19 mouse cellular contexts compared by ENCODE assay signal in the genomic region with DNA sequence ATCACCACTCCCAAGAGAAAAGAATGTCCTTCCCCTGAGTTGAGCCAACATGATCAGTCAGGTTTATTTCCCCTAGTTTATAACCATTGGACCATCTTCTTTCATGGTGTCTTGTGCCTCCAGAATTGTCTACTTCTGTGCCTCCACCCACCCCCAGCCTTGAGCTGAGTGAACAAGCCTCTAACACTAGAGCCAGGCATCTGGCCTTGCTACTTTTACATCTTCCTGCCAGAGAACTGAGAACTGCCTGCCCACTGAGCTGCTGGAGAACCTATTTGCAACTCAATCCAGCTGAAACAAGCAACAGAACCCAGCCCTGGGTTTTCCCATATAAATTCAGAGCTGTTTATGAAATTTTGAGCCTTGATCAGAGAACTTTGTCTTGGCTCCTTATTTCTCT.
DNase-seq lines count a peak whose midpoint lies in the region; ATAC-seq lines count a peak whose summit lies in the region.
"Had no signal": no experiment of that assay in that cellular context is flagged by ENCODE, and none has a peak within 500 bp of the region (broad histone marks: within the 10 kb centered on the region; RNA-seq: fewer than 3 reads in every experiment).

No protein-coding gene starts in this region.

- ATAC-seq in megakaryocyte-erythroid progenitor cell, adult 5-6 weeks (replicated peaks; ENCODE audit: low FRiP score, low TSS enrichment, poor library complexity, severe bottlenecking), result no peak
- ATAC-seq: forebrain, embryonic 16.5 days; hindbrain, postnatal 0 days had no signal

- intact Hi-C loops in left cerebral cortex, postnatal 10 days (cut with DNase I), result no loop called here

- peak; percentile 18 for DNase-seq in left cerebral cortex, adult 11 months (ENCODE audit: low spot score)
- no peak for DNase-seq in left cerebral cortex, postnatal 10 days (ENCODE audit: extremely low spot score in 1 of 2, low spot score in 2 of 2)
- DNase-seq in right cerebral cortex, postnatal 25 days, result peak; percentile 8
- DNase-seq in right cerebral cortex, postnatal 14 days, result no peak
- DNase-seq in left cerebral cortex, adult 9 months (ENCODE audit: low spot score in 2 of 2), result peak; percentile 25 to 28
- DNase-seq in telencephalon, adult 2 months (ENCODE audit: low read depth, low spot score), result peak; percentile 48
- no peak for DNase-seq in heart, adult 8-10 months (ENCODE audit: low spot score)
- DNase-seq: adrenal gland, adult 8-10 months; adrenal gland, postnatal 36 days; cerebellum, adult 11 months; cerebellum, adult 8-10 months; cerebellum, postnatal 25 days; gastrocnemius, adult 2 months; gastrocnemius, postnatal 36 days; heart, adult 11 months; heart, postnatal 10 days had no signal

Comparison
In these comparisons a context has a peak if more than half of its experiments do, and no peak if none do; other contexts are left out.
1. DNase-seq: peak in left cerebral cortex, adult 11 months (single experiment), right cerebral cortex, postnatal 25 days (single experiment), left cerebral cortex, adult 9 months (2 of 2) and telencephalon, adult 2 months (single experiment); none in left cerebral cortex, postnatal 10 days (0 of 2), right cerebral cortex, postnatal 14 days (single experiment) and heart, adult 8-10 months (single experiment).